Mouse (Mus musculus) ES-E14 (cell line): ENCODE data around the gene Myh10. TPM values are rescaled to one million over a fixed set of nuclear protein-coding genes. Genes with fewer than 3 reads are reported as not detected.

ENCODE experiments used
- DNase-seq: peaks from one replicate; pipeline ENCODE4 v3.0.0-alpha.2; 2013; ENCODE audit warnings: low read depth, low spot score
- H3K27ac ChIP-seq: 2 replicates; pipeline ENCODE4 v1.5.1; 2012; ENCODE audit warnings: low read depth, mild to moderate bottlenecking, low read length, moderate library complexity, mixed read lengths; ENCODE audit not compliant: poor library complexity, insufficient read depth, severe bottlenecking
- H3K36me3 ChIP-seq: 2 replicates; pipeline ENCODE4 v1.6.1; 2012; ENCODE audit warnings: mild to moderate bottlenecking, low read length, moderate library complexity, mixed read lengths; ENCODE audit not compliant: control insufficient read depth, poor library complexity, insufficient read depth, severe bottlenecking
- H3K4me1 ChIP-seq, 2 experiments: fragments of 150-350 bp in 1 of 2; sonication (generic) in 1 of 2; 2 replicates each; pipeline ENCODE4 v1.6.1; 2012; ENCODE audit warnings: low read length in 2 of 2, mild to moderate bottlenecking in 1 of 2, mixed read lengths in 1 of 2; ENCODE audit not compliant: control insufficient read depth in 2 of 2, insufficient read depth in 2 of 2, poor library complexity in 1 of 2
- H3K4me3 ChIP-seq, 2 experiments: fragments of 150-350 bp in 1 of 2; sonication (generic) in 1 of 2; 2 replicates each; pipeline ENCODE4 v1.5.1; 2012; ENCODE audit warnings: low read length in 2 of 2, low read depth in 1 of 2, mild to moderate bottlenecking in 1 of 2, mixed read lengths in 1 of 2; ENCODE audit not compliant: insufficient read depth in 1 of 2, poor library complexity in 1 of 2, severe bottlenecking in 1 of 2
- H3K9ac ChIP-seq: 2 replicates; pipeline ENCODE4 v1.6.1; 2012; ENCODE audit warnings: low read depth, mild to moderate bottlenecking, low read length, mixed read lengths; ENCODE audit not compliant: poor library complexity, insufficient read depth, severe bottlenecking
- H3K9me3 ChIP-seq: fragments of 150-350 bp; sonication (generic); 2 replicates; pipeline ENCODE4 v1.6.1; 2012; ENCODE audit warnings: low read depth, mild to moderate bottlenecking, low read length; ENCODE audit not compliant: control insufficient read depth, insufficient read depth
- CHD2 ChIP-seq: IDR thresholded peaks from 2 replicates; pipeline ENCODE4 v1.6.1; 2014; ENCODE audit warnings: mild to moderate bottlenecking, low read depth, low read length, inconsistent platforms
- HCFC1 ChIP-seq: IDR thresholded peaks from 2 replicates; pipeline ENCODE4 v1.6.1; 2012; ENCODE audit warnings: low read length, inconsistent platforms, borderline replicate concordance; ENCODE audit not compliant: insufficient read depth
- MAFK ChIP-seq: IDR thresholded peaks from 2 replicates; pipeline ENCODE4 v1.6.1; 2014; ENCODE audit warnings: mild to moderate bottlenecking, low read depth, low read length, inconsistent platforms; ENCODE audit not compliant: insufficient read depth
- ZC3H11A ChIP-seq: IDR thresholded peaks from 2 replicates; pipeline ENCODE4 v1.6.1; 2012; ENCODE audit warnings: low read depth, mild to moderate bottlenecking, inconsistent platforms, low read length, borderline replicate concordance
- ZNF384 ChIP-seq: IDR thresholded peaks from 2 replicates; pipeline ENCODE4 v1.6.1; 2012; ENCODE audit warnings: low read depth, low read length, inconsistent platforms
- in situ Hi-C, 2 experiments: fragments of 600-800 bp; cut with MboI; formaldehyde crosslinking; loops; one replicate each; pipeline ENCODE4 v1.15.1; 2025; ENCODE audit warnings: low sequenced_read_pairs in 2 of 2, inconsistent platforms in 1 of 2; ENCODE audit not compliant: unreplicated experiment in 2 of 2
- total RNA-seq: library from RNA; depleted of rRNA; stranded (reverse); fragments of 300-350 nt; gene quantifications from 2 replicates; pipeline ENCODE4 v1.2.3, GENCODE M21; 2012

Myh10 gene
- total RNA-seq, 1 experiment = 107 TPM

DNA sequence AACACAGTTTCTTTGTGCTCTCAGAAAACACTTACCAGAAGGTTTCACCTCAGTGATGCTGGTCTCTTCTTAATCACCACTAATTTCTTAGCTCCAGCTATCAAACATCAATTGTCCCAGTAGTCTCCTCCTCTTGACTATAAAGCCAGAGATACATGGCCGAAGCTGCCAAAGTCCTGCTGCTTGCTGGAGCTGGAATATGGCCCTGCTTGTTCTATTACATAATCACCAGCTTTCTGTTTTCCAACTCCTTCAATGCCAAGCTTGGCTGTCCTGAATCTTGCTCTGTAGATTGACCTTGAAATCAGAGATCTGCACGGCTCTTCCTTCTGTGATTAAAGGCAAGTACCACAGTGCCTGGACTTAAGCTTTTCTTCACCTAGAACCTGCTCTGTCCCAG, 39.8 kb upstream of the Myh10 start:
- no peak for DNase-seq
- Histone ChIP-seq H3K9ac (no peak overlapping the region), H3K27ac (no peak overlapping the region), H3K4me1 (peaks cover 0 to 2% of the 10 kb centered on the region in 2 experiments; a peak in 1 of 4 replicates), H3K36me3 (no peaks in the 10 kb centered on the region), H3K4me3 (no peak overlapping the region), H3K9me3 (no peaks in the 10 kb centered on the region)
- in situ Hi-C loops = no loop called here
- TF ChIP-seq MAFK (no peak), ZNF384 (no peak), CHD2 (no peak), HCFC1 (no peak), ZC3H11A (no peak)

DNA sequence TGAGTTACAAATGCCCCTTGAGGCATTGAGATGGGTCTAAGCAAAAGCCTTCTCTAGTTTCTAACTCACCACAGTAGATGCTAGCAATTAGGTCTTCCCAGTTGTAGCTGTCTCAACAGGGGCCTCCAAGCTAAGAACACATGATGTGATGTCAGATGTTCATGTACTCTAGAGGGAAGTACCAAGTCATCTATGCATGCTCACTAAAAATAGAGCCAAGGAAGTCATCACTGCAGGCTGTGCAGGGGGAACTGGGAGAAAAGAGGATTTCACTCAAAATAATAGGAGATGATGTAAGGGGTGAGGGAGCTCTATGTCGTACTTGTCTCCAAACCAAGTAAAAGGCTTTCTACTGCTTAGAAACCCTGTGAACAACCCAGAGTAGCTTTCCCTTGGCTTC, 35.8 kb upstream of the Myh10 start:
- Histone ChIP-seq H3K4me1 (no peaks in the 10 kb centered on the region), H3K36me3 (no peaks in the 10 kb centered on the region), H3K4me3 (no peak overlapping the region), H3K9ac (no peak overlapping the region), H3K27ac (no peak overlapping the region), H3K9me3 (no peaks in the 10 kb centered on the region)
- in situ Hi-C loops = no loop called here
- TF ChIP-seq MAFK = no peak
- no peak for TF ChIP-seq ZNF384
- DNase-seq = no peak

DNA sequence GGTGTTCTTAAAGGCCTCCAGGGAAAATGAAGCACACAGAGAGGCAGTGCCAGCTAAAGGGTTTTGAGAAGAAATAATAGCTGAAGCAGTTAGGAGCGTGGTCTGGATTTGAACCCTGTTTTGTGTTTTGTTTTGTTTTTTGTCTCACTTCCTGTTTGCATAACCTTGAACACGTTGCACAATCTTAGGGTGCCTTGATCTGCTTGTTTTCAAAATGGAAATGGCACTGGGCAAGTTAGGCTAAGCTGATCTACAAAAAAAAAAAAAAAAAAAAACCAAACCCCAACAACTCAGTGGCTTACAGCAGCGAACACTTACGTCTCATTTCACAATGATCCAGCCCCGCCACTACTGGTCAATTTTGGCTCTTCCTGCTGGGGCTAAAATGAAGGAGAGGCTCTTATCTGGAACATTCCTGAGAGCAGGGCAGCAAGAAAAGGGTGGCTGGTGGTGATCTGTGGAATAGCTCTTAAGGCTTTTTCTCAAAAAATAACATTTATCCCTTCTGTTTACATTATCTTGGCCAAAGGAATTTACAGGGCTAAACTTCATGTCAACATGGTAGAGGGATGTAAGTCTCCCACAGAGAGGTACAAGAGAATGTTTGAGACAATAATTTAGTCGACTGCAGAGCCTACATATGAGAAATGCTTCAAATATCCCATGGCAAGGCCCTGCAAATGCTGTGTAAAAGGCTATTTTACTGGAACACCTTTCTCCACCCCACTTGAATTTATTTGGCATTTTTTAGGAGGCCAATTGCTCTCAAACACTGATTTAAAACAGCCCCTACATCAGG, 34.3 kb upstream of the Myh10 start:
- no peaks in the 10 kb centered on the region for H3K9me3 ChIP-seq
- no peak overlapping the region for H3K27ac ChIP-seq
- no peak for DNase-seq
- no peaks in the 10 kb centered on the region for H3K36me3 ChIP-seq
- no peak overlapping the region for H3K4me3 ChIP-seq
- TF ChIP-seq MAFK (no peak), HCFC1 (no peak), ZNF384 (no peak), CHD2 (no peak), ZC3H11A (no peak)
- H3K4me1 ChIP-seq = no peaks in the 10 kb centered on the region
- H3K9ac ChIP-seq = no peak overlapping the region
- in situ Hi-C loops = no loop called here

DNA sequence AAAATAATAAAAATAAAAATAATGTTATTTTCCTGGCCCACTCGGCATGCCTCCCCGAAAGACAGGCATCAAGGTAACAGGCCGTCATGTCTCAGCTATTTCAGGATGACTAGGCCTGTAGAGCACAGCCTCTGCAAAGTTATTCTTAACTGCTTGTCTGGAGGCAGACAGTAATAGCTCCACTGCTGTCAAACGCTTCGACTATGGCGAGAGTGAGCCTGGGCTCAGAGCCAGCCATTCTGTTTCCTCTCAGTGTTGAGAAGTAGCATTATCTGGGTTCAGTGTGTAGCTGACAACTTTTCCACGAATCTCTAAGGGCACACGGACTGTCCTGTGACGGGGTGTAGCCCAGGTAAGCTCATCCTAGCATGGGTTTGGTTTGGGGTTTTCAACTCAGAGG, 33.5 kb upstream of the Myh10 start:
- no peak for TF ChIP-seq HCFC1
- TF ChIP-seq ZC3H11A = no peak
- TF ChIP-seq MAFK = no peak
- no peak for TF ChIP-seq ZNF384
- TF ChIP-seq CHD2 = no peak
- DNase-seq = no peak
- Histone ChIP-seq H3K4me1 (no peaks in the 10 kb centered on the region), H3K9ac (no peak overlapping the region), H3K27ac (no peak overlapping the region), H3K36me3 (no peaks in the 10 kb centered on the region), H3K9me3 (no peaks in the 10 kb centered on the region), H3K4me3 (no peak overlapping the region)
- in situ Hi-C loops = no loop called here

DNA sequence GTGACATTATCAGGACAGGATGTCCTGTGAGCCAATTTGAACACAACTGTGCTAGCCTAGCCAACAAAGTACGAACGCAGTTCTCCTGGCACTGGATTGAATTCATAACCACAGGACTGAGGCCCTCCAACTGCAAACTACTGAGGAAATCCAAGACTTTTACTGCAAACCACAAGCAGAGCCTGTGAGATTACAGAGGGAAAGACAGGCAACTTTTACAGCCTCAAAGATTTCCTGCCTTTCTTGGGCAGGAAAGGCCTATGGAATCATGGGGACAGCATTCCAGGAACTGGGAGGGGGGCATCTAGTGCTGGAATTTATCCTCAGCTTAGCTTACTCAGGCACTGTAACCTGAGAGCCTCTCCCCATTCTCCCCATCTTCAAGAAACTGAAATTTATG, 26.0 kb upstream of the Myh10 start:
- Histone ChIP-seq H3K36me3 (no peaks in the 10 kb centered on the region), H3K9me3 (no peaks in the 10 kb centered on the region), H3K27ac (no peak overlapping the region), H3K9ac (no peak overlapping the region), H3K4me3 (no peak overlapping the region), H3K4me1 (no peaks in the 10 kb centered on the region)
- in situ Hi-C loops = no loop called here
- TF ChIP-seq MAFK (no peak), HCFC1 (no peak), ZC3H11A (no peak), ZNF384 (no peak), CHD2 (no peak)
- no peak for DNase-seq
